8 mouse cellular contexts compared by ENCODE assay signal in the genomic region with DNA sequence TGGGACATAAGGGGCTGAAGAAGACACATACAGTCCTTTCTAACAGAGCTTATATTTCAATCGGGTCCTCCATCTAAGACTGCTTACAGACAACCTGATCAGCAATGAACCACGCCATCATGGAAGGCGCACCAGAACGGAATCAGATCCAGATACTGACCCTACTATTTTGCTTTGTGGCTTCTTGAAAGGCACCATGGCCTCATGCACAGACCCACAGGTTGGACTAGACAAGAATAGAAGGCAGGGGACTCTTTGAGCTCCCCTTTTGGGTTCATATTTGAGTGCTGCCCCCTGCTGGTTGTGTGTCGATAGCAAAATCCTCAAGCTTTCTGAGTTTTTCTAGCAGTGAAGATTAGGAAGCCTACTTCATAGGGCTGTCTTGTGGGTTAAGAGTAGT.
DNase-seq lines count a peak whose midpoint lies in the region; ATAC-seq lines count a peak whose summit lies in the region.

No protein-coding gene starts in this region.

- 40% methylated on average over 5 of the region's 5 CpGs for WGBS in hindbrain, embryonic 16.5 days

- no peaks in the 10 kb centered on the region for H3K27me3 ChIP-seq in hindbrain, embryonic 16.5 days (replicated peaks; ENCODE audit: control insufficient read depth, insufficient read depth, low read length)

- no peak overlapping the region for H3K9ac ChIP-seq in hindbrain, embryonic 16.5 days (ENCODE audit: low read depth, low read length)

- H3K4me3 ChIP-seq in hindbrain, embryonic 16.5 days (ENCODE audit: low read length): peak overlapping the region; percentile 30; the same call in 1 of the 2 replicates

- peak overlapping the region; percentile 68 for H3K4me2 ChIP-seq in hindbrain, embryonic 16.5 days (ENCODE audit: low read length)

- no peaks in the 10 kb centered on the region for H3K36me3 ChIP-seq in hindbrain, embryonic 16.5 days (ENCODE audit: control insufficient read depth, insufficient read depth, low read length)

- ATAC-seq in common myeloid progenitor, adult 5-6 weeks (replicated peaks; ENCODE audit: low read depth, poor library complexity, severe bottlenecking): peak; percentile 62
- ATAC-seq in hindbrain, embryonic 16.5 days: peak; percentile 49; the same call in 1 of the 2 replicates
- peak; percentile 43 for ATAC-seq in megakaryocyte, adult 5-6 weeks (ENCODE audit: poor library complexity, severe bottlenecking)

- peak; percentile 73 to 93 for DNase-seq in adrenal gland, adult (ENCODE audit: inconsistent age in 2 of 2, low spot score in 1 of 2)
- peak; percentile 83 for DNase-seq in gastrocnemius, adult 18-20 months (ENCODE audit: low spot score)
- peak; percentile 74 to 84 for DNase-seq in left cerebral cortex, adult 18-20 months (ENCODE audit: low spot score in 2 of 2)
- peak; percentile 81 for DNase-seq in right cerebral cortex, adult 2 months (ENCODE audit: low spot score in 2 of 2)
- DNase-seq in urinary bladder, postnatal 36 days (ENCODE audit: low spot score in 2 of 2): peak; percentile 59 to 70

- peaks cover 7% of the 10 kb centered on the region; the same call in 1 of the 2 replicates for H3K4me1 ChIP-seq in hindbrain, embryonic 16.5 days (ENCODE audit: control insufficient read depth, insufficient read depth, low read depth, low read length)

- H3K9me3 ChIP-seq in hindbrain, embryonic 16.5 days (ENCODE audit: control insufficient read depth, low read length): no peaks in the 10 kb centered on the region

- no peak overlapping the region for H3K27ac ChIP-seq in hindbrain, embryonic 16.5 days (ENCODE audit: low read depth, low read length)
